Mouse (Mus musculus) CD4-positive, CD25-positive, alpha-beta regulatory T cell, adult 4 months (primary cell): Measurements from ENCODE around the gene Auts2. TPM values are rescaled to one million over a fixed set of nuclear protein-coding genes. Genes with fewer than 3 reads are reported as not detected.

Experiments
- ATAC-seq: one replicate; pipeline ENCODE4 v1.8.0; 2017
- polyA plus RNA-seq, 2 experiments: library from polyadenylated mRNA; unstranded; fragments of 100-300 nt; shearing (Covaris generic); gene quantifications; one replicate each; pipeline ENCODE4 v1.2.1; 2017

Gene Auts2
- polyA plus RNA-seq, 2 experiments from 2014 or later: 0.75 TPM; not detected in 1

- ATAC-seq: no peak
Measured at GRCm38 (mm10) chr5:131711474-131712129, 831.5 kb downstream of the Auts2 start.

- no peak for ATAC-seq
Measured at GRCm38 (mm10) chr5:131710735-131711473, 832.2 kb downstream of the Auts2 start.

- ATAC-seq: no peak
Measured at GRCm38 (mm10) chr5:131707471-131707870, 835.7 kb downstream of the Auts2 start.

- ATAC-seq: no peak
Measured at GRCm38 (mm10) chr5:131703729-131704128, 839.4 kb downstream of the Auts2 start.

- ATAC-seq: no peak
Measured at GRCm38 (mm10) chr5:131702840-131703392, 840.2 kb downstream of the Auts2 start.

GRCm38 (mm10) chr5:131698900-131699299, 844.2 kb downstream of the Auts2 start:
- no peak for ATAC-seq

- ATAC-seq: no peak
Measured at GRCm38 (mm10) chr5:131690781-131691180, 852.4 kb downstream of the Auts2 start.

- ATAC-seq: no peak
Measured at GRCm38 (mm10) chr5:131686956-131687618, 856.1 kb downstream of the Auts2 start.

GRCm38 (mm10) chr5:131680127-131680845, 862.9 kb downstream of the Auts2 start:
- ATAC-seq: no peak

- no peak for ATAC-seq
Measured at GRCm38 (mm10) chr5:131679523-131679922, 863.6 kb downstream of the Auts2 start.

- no peak for ATAC-seq
Measured at GRCm38 (mm10) chr5:131677518-131677917, 865.6 kb downstream of the Auts2 start.

GRCm38 (mm10) chr5:131673696-131674095, 869.4 kb downstream of the Auts2 start:
- ATAC-seq: no peak

GRCm38 (mm10) chr5:131665068-131665467, 878.1 kb downstream of the Auts2 start:
- no peak for ATAC-seq

- ATAC-seq: no peak
Measured at GRCm38 (mm10) chr5:131664657-131665056, 878.5 kb downstream of the Auts2 start.

GRCm38 (mm10) chr5:131662657-131663056, 880.5 kb downstream of the Auts2 start:
- ATAC-seq: no peak

GRCm38 (mm10) chr5:131658822-131659515, 884.2 kb downstream of the Auts2 start:
- ATAC-seq: no peak

- no peak for ATAC-seq
Measured at GRCm38 (mm10) chr5:131654206-131654605, 888.9 kb downstream of the Auts2 start.

- no peak for ATAC-seq
Measured at GRCm38 (mm10) chr5:131650381-131650891, 892.7 kb downstream of the Auts2 start.

GRCm38 (mm10) chr5:131647683-131648119, 895.4 kb downstream of the Auts2 start:
- no peak for ATAC-seq

GRCm38 (mm10) chr5:131647104-131647682, 896.0 kb downstream of the Auts2 start:
- no peak for ATAC-seq

- no peak for ATAC-seq
Measured at GRCm38 (mm10) chr5:131646192-131646775, 896.9 kb downstream of the Auts2 start.
